Mouse (Mus musculus) kidney, postnatal 25 days (tissue): ENCODE data around the gene Synpr.
"Not testable (repeated sequence)": the region's sequence is repeated elsewhere in the genome, so short reads cannot be mapped to it uniquely, and the experiment has no call there.

ENCODE experiments used
- DNase-seq, 2 experiments: peaks; one replicate each; pipeline ENCODE4 v3.0.0; 2021; ENCODE audit warnings: mixed read lengths in 2 of 2

Gene Synpr

GRCm38 (mm10) chr14:13284091-13284844, at the start of gene Synpr:
Synpr (plus strand) TSS chr14:13284780.
- DNase-seq, result peak in 1 of 2 experiments; percentile 29

- DNase-seq, result peak in 1 of 2 experiments; percentile 32
Observed at GRCm38 (mm10) chr14:13236929-13237328, 47.7 kb upstream of the Synpr start.

- DNase-seq, result no peak
Observed at GRCm38 (mm10) chr14:13247431-13247830, 37.1 kb upstream of the Synpr start.

GRCm38 (mm10) chr14:13249361-13249760, 35.2 kb upstream of the Synpr start:
- DNase-seq, result no peak

GRCm38 (mm10) chr14:13252594-13252993, 32.0 kb upstream of the Synpr start:
- no peak for DNase-seq

- DNase-seq, result not testable (repeated sequence)
Observed at GRCm38 (mm10) chr14:13254741-13255140, 29.8 kb upstream of the Synpr start.

- no peak for DNase-seq
Observed at GRCm38 (mm10) chr14:13262406-13262805, 22.2 kb upstream of the Synpr start.

- no peak for DNase-seq
Observed at GRCm38 (mm10) chr14:13266331-13266730, 18.2 kb upstream of the Synpr start.

GRCm38 (mm10) chr14:13267181-13267580, 17.4 kb upstream of the Synpr start:
- no peak for DNase-seq

GRCm38 (mm10) chr14:13283211-13283610, 1.4 kb upstream of the Synpr start:
- no peak for DNase-seq

GRCm38 (mm10) chr14:13284845-13285198, 242 bp downstream of the Synpr start:
- no peak for DNase-seq

- DNase-seq, result no peak
Observed at GRCm38 (mm10) chr14:13285341-13286130, 956 bp downstream of the Synpr start.

- DNase-seq, result no peak
Observed at GRCm38 (mm10) chr14:13294200-13294599, 9.6 kb downstream of the Synpr start.

GRCm38 (mm10) chr14:13314323-13314722, 29.7 kb downstream of the Synpr start:
- no peak for DNase-seq

GRCm38 (mm10) chr14:13328461-13328860, 43.9 kb downstream of the Synpr start:
- no peak for DNase-seq

- DNase-seq, result no peak
Observed at GRCm38 (mm10) chr14:13332497-13333306, 48.1 kb downstream of the Synpr start.

GRCm38 (mm10) chr14:13333372-13333771, 48.8 kb downstream of the Synpr start:
- DNase-seq, result no peak

- no peak for DNase-seq
Observed at GRCm38 (mm10) chr14:13336162-13336561, 51.6 kb downstream of the Synpr start.

- DNase-seq, result no peak
Observed at GRCm38 (mm10) chr14:13340688-13341087, 56.1 kb downstream of the Synpr start.

- DNase-seq, result no peak
Observed at GRCm38 (mm10) chr14:13344240-13344639, 59.7 kb downstream of the Synpr start.

- no peak for DNase-seq
Observed at GRCm38 (mm10) chr14:13349170-13349865, 64.7 kb downstream of the Synpr start.

- DNase-seq, result peak in 1 of 2 experiments; percentile 42
Observed at GRCm38 (mm10) chr14:13354154-13354553, 69.6 kb downstream of the Synpr start.
